20 mouse cellular contexts compared by ENCODE assay signal in genomic region chr2:16163246-16163989, GRCm38 (mm10).
DNase-seq lines count a peak whose midpoint lies in the region; ATAC-seq and TF ChIP-seq lines count a peak whose summit lies in the region.
"Had no signal": no experiment of that assay in that cellular context is flagged by ENCODE, and none has a peak within 500 bp of the region (broad histone marks: within the 10 kb centered on the region; RNA-seq: fewer than 3 reads in every experiment).

No protein-coding gene starts in this region.

- no peaks in the 10 kb centered on the region for H3K36me3 ChIP-seq in MEL (ENCODE audit: control insufficient read depth in 1 of 2, insufficient read depth in 2 of 2, low read length in 2 of 2)
- H3K36me3 ChIP-seq in kidney, embryonic 15.5 days, result no peaks in the 10 kb centered on the region
- H3K36me3 ChIP-seq: embryonic facial prominence, embryonic 15.5 days; heart, embryonic 13.5 days; liver, embryonic 12.5 days; midbrain, embryonic 15.5 days; stomach, embryonic 15.5 days had no signal

- H3K4me2 ChIP-seq in kidney, embryonic 15.5 days, result no peak overlapping the region
- H3K4me2 ChIP-seq: embryonic facial prominence, embryonic 15.5 days; heart, embryonic 13.5 days; liver, embryonic 12.5 days; lung, embryonic 14.5 days; midbrain, embryonic 15.5 days; stomach, embryonic 15.5 days had no signal

- no peak overlapping the region for H3K27ac ChIP-seq in MEL (ENCODE audit: control insufficient read depth, low read depth, low read length)
- no peak overlapping the region for H3K27ac ChIP-seq in kidney, embryonic 15.5 days
- H3K27ac ChIP-seq: embryonic facial prominence, embryonic 15.5 days; heart, embryonic 13.5 days; liver, embryonic 12.5 days; midbrain, embryonic 15.5 days; stomach, embryonic 15.5 days had no signal

- no peak for TF ChIP-seq POLR2A in MEL (IDR thresholded peaks at IDR 0.05; ENCODE audit: control insufficient read depth in 1 of 2, insufficient read depth in 1 of 2, low read depth in 1 of 2, low read length in 2 of 2, poor library complexity in 1 of 2)

- H3K4me3 ChIP-seq in MEL (ENCODE audit: control insufficient read depth in 1 of 2, insufficient read depth in 1 of 2, low read depth in 2 of 2, low read length in 2 of 2), result no peak overlapping the region
- H3K4me3 ChIP-seq in kidney, embryonic 15.5 days (replicated peaks), result no peak overlapping the region
- H3K4me3 ChIP-seq: embryonic facial prominence, embryonic 15.5 days; heart, embryonic 13.5 days; liver, embryonic 12.5 days; midbrain, embryonic 15.5 days; stomach, embryonic 15.5 days had no signal

- H3K4me1 ChIP-seq in MEL (ENCODE audit: control insufficient read depth in 1 of 2, insufficient read depth in 2 of 2, low read length in 2 of 2), result no peaks in the 10 kb centered on the region
- H3K4me1 ChIP-seq in kidney, embryonic 15.5 days, result no peaks in the 10 kb centered on the region
- H3K4me1 ChIP-seq: embryonic facial prominence, embryonic 15.5 days; heart, embryonic 13.5 days; liver, embryonic 12.5 days; midbrain, embryonic 15.5 days; stomach, embryonic 15.5 days had no signal

- peak; percentile 1 for DNase-seq in layer of hippocampus, adult 9-11 months
- DNase-seq in layer of hippocampus, postnatal 14 days (ENCODE audit: low spot score in 2 of 2), result no peak
- DNase-seq in MEL (ENCODE audit: low read depth, low spot score), result no peak
- peak; percentile 32 to 56 for DNase-seq in frontal cortex, adult 2 months (ENCODE audit: extremely low spot score in 1 of 2, low spot score in 1 of 2)
- peak; percentile 18 to 27 for DNase-seq in left cerebral cortex, postnatal 36 days (ENCODE audit: low spot score in 2 of 2)
- DNase-seq: adrenal gland, postnatal 14 days; B cell, adult 2 months; cerebellum, adult 2 months; heart, postnatal 4 days; lung, embryonic 14.5 days; lung, postnatal 4 days; spleen, adult 18-20 months had no signal

- H3K9ac ChIP-seq in MEL (ENCODE audit: control insufficient read depth, low read depth, low read length, poor library complexity, severe bottlenecking), result no peak overlapping the region
- H3K9ac ChIP-seq in kidney, embryonic 15.5 days, result no peak overlapping the region
- H3K9ac ChIP-seq: embryonic facial prominence, embryonic 15.5 days; heart, embryonic 13.5 days; liver, embryonic 12.5 days; lung, embryonic 14.5 days; midbrain, embryonic 15.5 days; stomach, embryonic 15.5 days had no signal

- TF ChIP-seq CTCF in MEL (IDR thresholded peaks at IDR 0.05 in 2 of 3, conservative IDR thresholded peaks at IDR 0.05 in 1 of 3; ENCODE audit: control insufficient read depth in 1 of 3, insufficient read depth in 1 of 3, low read depth in 2 of 3, low read length in 3 of 3, poor library complexity in 1 of 3, severe bottlenecking in 1 of 3), result no peak

- no peak for ATAC-seq in erythroid progenitor cell, adult 5-6 weeks (replicated peaks; ENCODE audit: low FRiP score, poor library complexity, severe bottlenecking)
- ATAC-seq in kidney, embryonic 15.5 days (replicated peaks; ENCODE audit: low FRiP score), result no peak
- ATAC-seq: inflammation-experienced regulatory T-cells, adult 6 months; liver, embryonic 12.5 days; midbrain, embryonic 15.5 days had no signal

- H3K27me3 ChIP-seq in MEL (ENCODE audit: control insufficient read depth in 1 of 2, insufficient read depth in 2 of 2, low read length in 2 of 2), result no peaks in the 10 kb centered on the region
- no peaks in the 10 kb centered on the region for H3K27me3 ChIP-seq in kidney, embryonic 15.5 days
- H3K27me3 ChIP-seq: embryonic facial prominence, embryonic 15.5 days; heart, embryonic 13.5 days; liver, embryonic 12.5 days; midbrain, embryonic 15.5 days; stomach, embryonic 15.5 days had no signal

- intact Hi-C loops in left cerebral cortex, postnatal 36 days (cut with DNase I), result no loop called here

- WGBS in kidney, embryonic 15.5 days, result 72% methylated on average over 5 of the region's 5 CpGs

- no peak for TF ChIP-seq RAD21 in MEL (IDR thresholded peaks at IDR 0.05; ENCODE audit: low read depth, low read length)

- H3K79me2 ChIP-seq in MEL (ENCODE audit: control insufficient read depth, insufficient read depth, low read length, poor library complexity), result no peaks in the 10 kb centered on the region

- no peaks in the 10 kb centered on the region for H3K9me3 ChIP-seq in MEL (replicated peaks; ENCODE audit: insufficient read depth, low read length)
- H3K9me3 ChIP-seq in kidney, embryonic 15.5 days (replicated peaks), result no peaks in the 10 kb centered on the region
- H3K9me3 ChIP-seq: embryonic facial prominence, embryonic 15.5 days; heart, embryonic 13.5 days; liver, embryonic 12.5 days; midbrain, embryonic 15.5 days; stomach, embryonic 15.5 days had no signal

- no peak for TF ChIP-seq EP300 in MEL (IDR thresholded peaks at IDR 0.05; ENCODE audit: low read depth in 1 of 2, low read length in 2 of 2)

TF ChIP-seq in MEL, 35 proteins besides CTCF, POLR2A, EP300 and RAD21:
- no peak for TF ChIP-seq MAX (IDR thresholded peaks at IDR 0.05; ENCODE audit: low read length)
- 0 out of 2 replicates have a peak, but pooled peaks have one; percentile 51 for TF ChIP-seq POLR2AphosphoS5 (IDR thresholded peaks at IDR 0.05; ENCODE audit: borderline replicate concordance, low read depth, low read length)
- TF ChIP-seq SIN3A (IDR thresholded peaks at IDR 0.05; ENCODE audit: low read length), result no peak
- no peak for TF ChIP-seq MYC (IDR thresholded peaks at IDR 0.05; ENCODE audit: low read depth, low read length)
- no peak for TF ChIP-seq KAT2A (conservative IDR thresholded peaks at IDR 0.05; ENCODE audit: low read depth, low read length)
- no peak for TF ChIP-seq NRF1 (IDR thresholded peaks at IDR 0.05; ENCODE audit: insufficient read depth, low read depth, low read length, poor library complexity, severe bottlenecking)

Comparison
In these comparisons a context has a peak if more than half of its experiments do, and no peak if none do; other contexts are left out.
1. DNase-seq: peak in layer of hippocampus, adult 9-11 months (single experiment), frontal cortex, adult 2 months (2 of 2) and left cerebral cortex, postnatal 36 days (2 of 2); none in layer of hippocampus, postnatal 14 days (0 of 2) and MEL (single experiment).